Mouse (Mus musculus) intestine, postnatal 0 days (tissue): Measurements from ENCODE around the gene Hif3a. TPM values are rescaled to one million over a fixed set of nuclear protein-coding genes. Genes with fewer than 3 reads are reported as not detected.

Source experiments
- ATAC-seq: fragments of 200-750 bp; cut with Nextera tagmentation; 2 replicates; pipeline ENCODE4 v1.8.0; 2017; ENCODE audit warnings: mild to moderate bottlenecking, moderate TSS enrichment, moderate library complexity
- H3K27ac ChIP-seq: fragments of 300-500 bp; sonication (generic); 2 replicates; pipeline ENCODE4 v1.5.1; 2014; ENCODE audit warnings: mild to moderate bottlenecking, low read depth, low read length, moderate library complexity
- H3K27me3 ChIP-seq: fragments of 300-500 bp; sonication (generic); replicated peaks from 2 replicates; pipeline ENCODE4 v1.6.1; 2014; ENCODE audit warnings: low read length, mixed read lengths; ENCODE audit not compliant: control insufficient read depth, insufficient read depth
- H3K36me3 ChIP-seq: fragments of 300-500 bp; sonication (generic); 2 replicates; pipeline ENCODE4 v1.6.1; 2014; ENCODE audit warnings: mild to moderate bottlenecking, moderate library complexity; ENCODE audit not compliant: control insufficient read depth, insufficient read depth
- H3K4me1 ChIP-seq: fragments of 300-500 bp; sonication (generic); replicated peaks from 2 replicates; pipeline ENCODE4 v1.6.1; 2014; ENCODE audit warnings: antibody characterized with exemption, low read length, mixed read lengths; ENCODE audit not compliant: control insufficient read depth, insufficient read depth
- H3K4me2 ChIP-seq: fragments of 300-500 bp; sonication (generic); replicated peaks from 2 replicates; pipeline ENCODE4 v1.6.1; 2014; ENCODE audit warnings: low read depth, mild to moderate bottlenecking, moderate library complexity
- H3K4me3 ChIP-seq: fragments of 300-500 bp; sonication (generic); 2 replicates; pipeline ENCODE4 v1.5.1; 2014; ENCODE audit warnings: low read depth, low read length
- H3K9ac ChIP-seq: fragments of 300-500 bp; sonication (generic); 2 replicates; pipeline ENCODE4 v1.6.1; 2014; ENCODE audit warnings: mild to moderate bottlenecking, low read depth, low read length
- H3K9me3 ChIP-seq: fragments of 300-500 bp; sonication (generic); 2 replicates; pipeline ENCODE4 v1.6.1; 2016; ENCODE audit warnings: mixed run types; ENCODE audit not compliant: control insufficient read depth
- CTCF ChIP-seq: sonication (generic); IDR thresholded peaks from 2 replicates; pipeline ENCODE4 v1.5.1; 2016; ENCODE audit warnings: low read depth, mild to moderate bottlenecking, control low read depth, antibody characterized with exemption, moderate library complexity
- WGBS: fragments of 180-500 bp; shearing (Covaris S2); extraction: QIAGEN DNeasy Blood & Tissue Kit; methylation state at CpG from one replicate; pipeline ENCODE4 v1.1.7; 2014; 5-methylcytosine and 5-hydroxymethylcytosine counted together
- polyA plus RNA-seq: library from polyadenylated mRNA; unstranded; fragments of >200 nt; fragmentation: Nextera tagmentation; extraction: Ambion mirVana; gene quantifications from 2 replicates; pipeline ENCODE4 v1.2.1, GENCODE M21; 2015

Hif3a gene
- polyA plus RNA-seq, 1 experiment from 2014 or later: 18.4 TPM

GRCm38 (mm10) chr7:17026710-17027587 is 35.3 kb downstream of the Hif3a start:
- Histone ChIP-seq H3K36me3 (peaks cover 30% of the 10 kb centered on the region), H3K4me2 (peak overlapping the region; percentile 83), H3K4me3 (peak overlapping the region; percentile 82), H3K9ac (peak overlapping the region; percentile 75), H3K27ac (peak overlapping the region; percentile 79), H3K27me3 (no peaks in the 10 kb centered on the region), H3K4me1 (peaks cover 20% of the 10 kb centered on the region), H3K9me3 (no peaks in the 10 kb centered on the region)
- peak; percentile 80 for TF ChIP-seq CTCF
- 3% methylated on average over 24 of the region's 24 CpGs for WGBS
- ATAC-seq: peak; percentile 50

GRCm38 (mm10) chr7:17025896-17026622 is 36.2 kb downstream of the Hif3a start:
- no peak for ATAC-seq
- peak overlapping the region; percentile 5; the same call in 1 of the 2 replicates for H3K27ac ChIP-seq
- 69% methylated on average over 9 of the region's 9 CpGs for WGBS
- TF ChIP-seq CTCF: no peak
- H3K4me1 ChIP-seq: peaks cover 20% of the 10 kb centered on the region
- H3K36me3 ChIP-seq: peaks cover 29% of the 10 kb centered on the region
- peak overlapping the region; percentile 83 for H3K4me2 ChIP-seq
- H3K9me3 ChIP-seq: no peaks in the 10 kb centered on the region
- H3K9ac ChIP-seq: 0 out of 2 replicates have a peak overlapping the region, but pooled peaks have one; percentile 7
- no peaks in the 10 kb centered on the region for H3K27me3 ChIP-seq
- peak overlapping the region; percentile 82; the same call in 1 of the 2 replicates for H3K4me3 ChIP-seq

GRCm38 (mm10) chr7:17025505-17025894 is 36.7 kb downstream of the Hif3a start:
- Histone ChIP-seq H3K4me2 (peak overlapping the region; percentile 83), H3K36me3 (peaks cover 31% of the 10 kb centered on the region), H3K9ac (0 out of 2 replicates have a peak overlapping the region, but pooled peaks have one; percentile 7), H3K27ac (peak overlapping the region; percentile 5; the same call in 1 of the 2 replicates), H3K4me1 (peaks cover 20% of the 10 kb centered on the region), H3K4me3 (0 out of 2 replicates have a peak overlapping the region, but pooled peaks have one; percentile 2), H3K9me3 (no peaks in the 10 kb centered on the region), H3K27me3 (no peaks in the 10 kb centered on the region)
- WGBS: 28% methylated on average over 4 of the region's 4 CpGs
- 0 out of 2 replicates have a peak, but pooled peaks have one; percentile 11 for ATAC-seq
- TF ChIP-seq CTCF: no peak

DNA sequence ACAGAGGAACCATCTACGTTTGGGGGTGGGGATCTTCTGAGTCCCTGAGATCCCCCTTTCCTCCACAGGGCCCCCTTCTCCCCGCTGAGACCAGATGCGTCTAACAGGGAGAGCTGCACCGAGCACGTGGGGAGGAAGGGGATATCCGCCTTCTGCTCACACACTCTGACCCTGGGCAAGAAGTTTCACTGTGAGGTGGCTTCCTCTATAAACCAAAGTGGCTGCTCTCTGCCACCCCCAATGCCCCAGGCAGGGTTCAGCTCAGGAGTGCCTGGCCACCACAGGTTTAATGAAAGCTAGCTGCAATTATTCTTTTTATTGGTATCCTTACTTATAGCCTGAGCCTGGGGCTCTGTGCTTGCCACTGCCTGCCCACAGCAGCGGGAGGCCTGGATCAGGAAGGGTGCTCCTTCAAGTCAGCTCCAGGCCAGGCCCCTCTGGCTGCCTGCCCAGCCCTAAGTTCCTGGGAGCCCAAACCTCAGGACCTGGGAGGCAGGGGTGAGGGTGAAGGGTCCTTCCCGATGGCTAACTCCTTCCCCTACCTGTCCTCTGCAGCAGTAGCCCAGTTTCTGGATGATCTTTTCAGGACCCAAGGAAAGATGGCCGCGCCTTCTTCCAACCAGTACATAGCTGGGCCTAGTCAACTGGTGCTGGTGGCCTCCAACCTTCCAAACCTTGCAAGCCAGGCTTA is 37.3 kb downstream of the Hif3a start:
- Histone ChIP-seq H3K4me3 (0 out of 2 replicates have a peak overlapping the region, but pooled peaks have one; percentile 2), H3K36me3 (peaks cover 32% of the 10 kb centered on the region), H3K27ac (peak overlapping the region; percentile 5; the same call in 1 of the 2 replicates), H3K27me3 (no peaks in the 10 kb centered on the region), H3K4me2 (peak overlapping the region; percentile 83), H3K9me3 (no peaks in the 10 kb centered on the region), H3K4me1 (peaks cover 20% of the 10 kb centered on the region), H3K9ac (0 out of 2 replicates have a peak overlapping the region, but pooled peaks have one; percentile 37)
- no peak for ATAC-seq
- WGBS: 57% methylated on average over 10 of the region's 10 CpGs
- TF ChIP-seq CTCF: no peak

- Histone ChIP-seq H3K27ac (peak overlapping the region; percentile 31; the same call in 1 of the 2 replicates), H3K36me3 (peaks cover 38% of the 10 kb centered on the region), H3K4me2 (0 out of 2 replicates have a peak overlapping the region, but pooled peaks have one; percentile 21), H3K4me3 (no peak overlapping the region), H3K9me3 (no peaks in the 10 kb centered on the region), H3K9ac (no peak overlapping the region), H3K27me3 (no peaks in the 10 kb centered on the region), H3K4me1 (peaks cover 20% of the 10 kb centered on the region)
- ATAC-seq: no peak
- WGBS: 76% methylated on average over 6 of the region's 6 CpGs
- no peak for TF ChIP-seq CTCF
These were observed 38.1 kb downstream of the Hif3a start for GRCm38 (mm10) chr7:17024141-17024540.
